Mouse (Mus musculus): Measurements from ENCODE around the gene Trnp1.

DNA sequence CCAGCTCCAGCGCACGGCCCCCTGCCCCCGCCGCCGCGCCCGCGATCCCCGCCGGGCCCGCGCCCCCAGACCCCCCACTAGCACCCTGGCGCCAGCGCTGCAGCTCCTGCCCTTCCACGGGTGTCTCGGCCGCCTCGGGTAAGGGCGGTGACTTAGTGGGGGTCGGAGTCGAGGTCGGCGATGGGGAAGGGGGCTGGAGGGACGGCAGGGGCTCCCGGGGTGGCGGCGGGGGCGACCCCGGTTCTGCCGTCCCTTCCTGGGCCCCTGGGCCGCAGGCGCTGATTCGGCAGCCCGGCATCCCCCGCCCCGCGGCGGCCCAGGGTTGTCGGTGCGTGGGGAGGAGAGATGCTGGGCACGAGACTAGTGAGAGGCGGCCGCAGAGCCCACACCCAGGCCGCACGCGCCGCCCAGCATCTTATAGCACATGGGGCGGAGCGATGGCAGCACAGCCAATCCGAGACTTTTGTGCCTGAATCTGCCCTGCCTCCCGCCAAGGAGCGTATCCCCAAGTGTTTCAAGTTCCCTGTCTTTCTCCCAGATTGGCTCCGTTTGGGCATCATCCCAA, at the start of gene Trnp1:
- TF ChIP-seq POLR2A (IDR thresholded peaks at IDR 0.05; ENCODE audit: insufficient read depth, low read length), result peak; percentile 68
- TF ChIP-seq CTCF (IDR thresholded peaks at IDR 0.05; ENCODE audit: low read depth, low read length), result no peak
- TF ChIP-seq EP300 (IDR thresholded peaks at IDR 0.05; ENCODE audit: insufficient read depth, low read depth, low read length), result no peak
